Mouse (Mus musculus): ENCODE measurements around the gene Gm10944. TPM values are rescaled to one million over a fixed set of nuclear protein-coding genes. Genes with fewer than 3 reads are reported as not detected.

Gm10944 gene
- polyA plus RNA-seq, 1 experiment: not detected

GRCm38 (mm10) chr10:10710837-10711236, 29.7 kb downstream of the Gm10944 start:
- Histone ChIP-seq H3K36me3 (ENCODE audit: control insufficient read depth, insufficient read depth) (no peaks in the 10 kb centered on the region), H3ac (ENCODE audit: control insufficient read depth, insufficient read length, low read depth) (no peak overlapping the region), H3K4me3 (ENCODE audit: insufficient read depth, poor library complexity, severe bottlenecking) (no peak overlapping the region), H3K79me2 (ENCODE audit: control insufficient read depth, insufficient read depth) (no peaks in the 10 kb centered on the region), H3K79me3 (ENCODE audit: low read depth) (no peaks in the 10 kb centered on the region), H3K27me3 (ENCODE audit: control insufficient read depth, insufficient read depth, insufficient read length) (no peaks in the 10 kb centered on the region)
- TF ChIP-seq MYOD1 (IDR thresholded peaks at IDR 0.05; ENCODE audit: control insufficient read depth, insufficient read length, low read depth) (no peak), CTCF (IDR thresholded peaks at IDR 0.05; ENCODE audit: control insufficient read depth, insufficient read depth, insufficient read length) (no peak), MAX (IDR thresholded peaks at IDR 0.05) (no peak), CEBPB (IDR thresholded peaks at IDR 0.05; ENCODE audit: low read depth) (no peak), USF1 (IDR thresholded peaks at IDR 0.05; ENCODE audit: low read depth) (no peak), MYOG (IDR thresholded peaks at IDR 0.05; ENCODE audit: control insufficient read depth, extremely low read depth, insufficient read length) (no peak), FOSL1 (IDR thresholded peaks at IDR 0.05; ENCODE audit: insufficient read depth, low read length, poor library complexity, severe bottlenecking) (no peak)

GRCm38 (mm10) chr10:10726501-10726900, 45.4 kb downstream of the Gm10944 start:
- H3ac ChIP-seq (ENCODE audit: control insufficient read depth, insufficient read length, low read depth): no peak overlapping the region
- H3K4me3 ChIP-seq (ENCODE audit: insufficient read depth, poor library complexity, severe bottlenecking): no peak overlapping the region
- H3K27me3 ChIP-seq (ENCODE audit: control insufficient read depth, insufficient read depth, insufficient read length): no peaks in the 10 kb centered on the region
- no peaks in the 10 kb centered on the region for H3K79me3 ChIP-seq (ENCODE audit: low read depth)
- no peak for TF ChIP-seq FOSL1 (IDR thresholded peaks at IDR 0.05; ENCODE audit: insufficient read depth, low read length, poor library complexity, severe bottlenecking)
- no peak for TF ChIP-seq CEBPB (IDR thresholded peaks at IDR 0.05; ENCODE audit: low read depth)
- no peak for TF ChIP-seq CTCF (IDR thresholded peaks at IDR 0.05; ENCODE audit: control insufficient read depth, insufficient read depth, insufficient read length)
- no peak for TF ChIP-seq USF1 (IDR thresholded peaks at IDR 0.05; ENCODE audit: low read depth)
- no peak for TF ChIP-seq MYOG (IDR thresholded peaks at IDR 0.05; ENCODE audit: control insufficient read depth, extremely low read depth, insufficient read length)
- TF ChIP-seq MYOD1 (IDR thresholded peaks at IDR 0.05; ENCODE audit: control insufficient read depth, insufficient read length, low read depth): no peak
- no peak for TF ChIP-seq MAX (IDR thresholded peaks at IDR 0.05)
- H3K36me3 ChIP-seq (ENCODE audit: control insufficient read depth, insufficient read depth): no peaks in the 10 kb centered on the region
- no peaks in the 10 kb centered on the region for H3K79me2 ChIP-seq (ENCODE audit: control insufficient read depth, insufficient read depth)

Other genes with a start within 250 kb of the Gm10944 start
- gene Adgb, start 209.0 kb upstream of the Gm10944 start, polyA plus RNA-seq (2012; fragmentation: generic; extraction: Trizol): not detected
- gene Rab32, start 123.1 kb upstream of the Gm10944 start, polyA plus RNA-seq (2012; fragmentation: generic; extraction: Trizol): 1.8 TPM